Mouse (Mus musculus) E14TG2a.4 (cell line): ENCODE results near the gene Timm13.

Experiments used
- CTCF ChIP-seq: conservative IDR thresholded peaks from 2 replicates; pipeline ENCODE4 v1.5.1; 2014; ENCODE audit warnings: low read length
- NANOG ChIP-seq: IDR thresholded peaks from 2 replicates; pipeline ENCODE4 v1.6.1; 2014; ENCODE audit warnings: borderline replicate concordance, low read length, mixed read lengths
- POU5F1 ChIP-seq: IDR thresholded peaks from 2 replicates; pipeline ENCODE4 v1.6.1; 2014; ENCODE audit warnings: low read length, borderline replicate concordance

DNA sequence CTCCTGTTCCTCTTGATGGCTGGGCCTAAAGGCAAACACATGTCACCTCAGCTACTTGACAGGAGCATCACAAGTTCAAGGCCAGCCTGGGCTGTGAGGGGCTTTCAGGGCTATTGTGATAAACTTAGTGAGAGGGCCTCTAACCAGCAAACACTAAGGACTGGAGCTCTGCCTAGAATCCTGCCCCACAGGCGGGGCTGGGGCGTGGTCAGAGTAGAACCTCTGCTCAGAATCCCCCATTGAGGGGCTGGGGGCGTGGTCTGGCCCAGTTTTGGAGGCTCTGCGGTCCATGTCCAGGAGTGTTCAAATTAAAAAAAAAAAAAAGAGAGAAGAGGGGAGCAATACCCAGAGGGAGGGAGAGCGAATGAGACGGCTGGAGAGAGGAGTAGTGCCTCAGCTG is 5.1 kb downstream of the Timm13 start:
- TF ChIP-seq CTCF: no peak
- no peak for TF ChIP-seq NANOG
- no peak for TF ChIP-seq POU5F1
